Mouse (Mus musculus) left cerebral cortex, adult 9 months (tissue): ENCODE measurements around the gene Prss34.
A peak's percentile ranks its signal among the peaks of the same experiment; 100 is the strongest.

Experiments
- DNase-seq, 2 experiments: peaks; one replicate each; pipeline ENCODE4 v3.0.0; 2022; ENCODE audit warnings: low spot score in 2 of 2

Prss34 gene

DNA sequence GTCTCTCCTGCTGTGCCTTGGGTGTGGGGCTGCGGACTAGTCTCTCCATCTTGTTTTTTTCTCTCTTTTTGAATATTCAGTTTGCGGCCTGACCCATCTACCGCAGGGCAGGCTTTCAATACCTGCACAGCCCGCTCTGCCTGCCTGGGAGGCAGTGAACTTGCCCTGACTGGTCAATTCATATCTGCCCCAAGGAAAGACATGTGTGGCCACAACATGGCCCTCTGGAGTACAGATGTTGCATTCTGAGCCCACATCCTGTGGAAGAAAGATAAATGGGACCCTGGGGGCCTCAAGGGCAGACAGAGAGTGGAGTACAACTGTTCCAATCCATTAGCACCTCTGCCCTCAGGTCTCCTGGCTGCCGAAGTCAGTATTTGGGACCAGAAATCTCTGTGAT lies at the start of gene Prss34:
TSS of gene Prss34 (plus strand) at position 301 of the 400 bp plus-strand sequence.
- DNase-seq = no peak

DNA sequence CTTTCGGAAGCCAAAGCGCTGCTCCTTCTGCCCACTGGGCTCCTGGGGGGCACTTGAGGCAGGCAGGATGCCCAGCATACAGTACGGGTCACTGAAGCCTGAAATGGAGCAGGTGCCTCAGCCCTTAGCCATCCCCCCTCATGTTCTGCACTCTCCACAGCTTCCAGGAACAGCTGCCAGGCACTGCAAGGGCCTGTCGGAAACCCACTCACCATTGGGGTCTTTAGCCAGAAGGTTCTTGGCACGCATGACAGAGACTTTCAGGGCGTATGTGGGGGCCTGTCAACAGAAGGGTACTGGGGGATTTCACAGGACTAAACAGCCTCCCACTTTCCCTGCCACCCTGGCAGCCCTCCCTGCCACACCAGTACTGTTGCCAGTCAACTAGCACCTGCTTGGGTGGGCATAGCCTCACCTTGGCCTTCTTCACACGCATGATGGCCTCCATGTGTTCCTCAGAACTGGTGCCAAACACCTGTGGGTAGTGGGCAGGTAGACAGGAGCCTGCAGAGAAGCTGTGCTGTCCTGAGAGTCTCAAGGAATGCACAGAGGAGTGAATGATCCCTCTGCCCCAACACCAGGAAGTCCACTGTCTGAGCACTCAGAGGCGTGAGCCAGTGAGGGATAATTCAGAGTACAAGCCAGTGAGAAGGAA lies 47.9 kb upstream of the Prss34 start:
- no peak for DNase-seq

DNA sequence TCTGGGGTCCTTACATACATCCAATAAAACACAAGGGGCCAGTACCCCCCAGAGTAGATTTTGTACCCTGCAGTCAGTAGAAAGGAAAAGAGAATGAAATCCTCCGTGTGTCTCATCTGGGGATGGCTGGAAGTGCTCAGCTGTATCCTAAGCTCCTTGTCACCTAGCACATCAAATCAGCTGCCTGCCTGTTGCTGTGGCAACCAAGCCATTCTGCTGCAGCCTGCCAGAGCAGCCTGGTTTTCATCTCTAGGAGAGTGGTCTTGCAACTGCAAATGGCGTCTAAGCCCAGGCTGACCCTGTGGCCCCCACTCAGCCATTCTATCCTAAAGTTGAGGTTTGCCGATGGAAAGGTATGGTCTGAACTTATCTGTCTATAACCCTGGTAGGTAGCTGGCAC lies 45.6 kb upstream of the Prss34 start:
- no peak for DNase-seq

DNA sequence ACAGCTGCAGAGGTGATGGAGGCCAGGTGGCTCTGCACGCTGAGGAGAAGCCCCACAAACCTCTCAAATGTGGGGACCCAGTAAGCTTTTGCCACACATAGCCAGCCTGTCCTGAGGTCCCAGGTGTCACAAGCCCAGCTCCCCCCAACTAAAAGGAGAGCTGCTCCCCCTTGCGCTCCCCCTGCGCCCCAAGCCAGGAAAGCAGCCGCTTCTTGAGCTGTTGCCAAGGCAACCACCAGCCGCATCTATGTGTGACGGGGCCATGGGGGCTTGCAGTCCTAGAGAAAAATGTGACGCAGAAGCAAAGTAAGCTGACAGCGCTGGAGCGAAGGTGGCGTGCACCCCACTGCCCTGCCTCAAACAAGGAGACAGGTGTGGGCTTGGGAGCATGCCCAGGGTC lies 44.4 kb upstream of the Prss34 start:
- DNase-seq = peak in 1 of 2 experiments; percentile 31

DNA sequence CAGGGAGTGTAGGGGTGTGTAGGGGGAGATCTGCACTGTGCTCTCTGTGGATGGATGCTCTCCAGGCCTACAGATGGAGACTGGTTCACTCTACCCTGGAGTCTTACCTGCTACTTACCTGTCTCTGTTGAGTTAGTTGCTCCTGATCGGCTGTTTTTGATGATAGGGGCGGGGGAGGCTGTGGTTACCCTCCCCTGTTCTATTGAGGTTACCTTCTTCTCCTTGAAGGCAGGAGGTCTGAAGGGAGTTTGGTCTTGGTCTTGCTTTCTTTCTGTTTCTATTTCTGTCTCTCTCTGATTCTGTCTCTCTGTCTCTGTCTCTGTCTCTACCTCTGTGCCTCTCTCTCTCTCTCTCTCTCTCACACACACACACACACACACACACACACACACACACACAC lies 43.1 kb upstream of the Prss34 start:
- DNase-seq = no peak

DNA sequence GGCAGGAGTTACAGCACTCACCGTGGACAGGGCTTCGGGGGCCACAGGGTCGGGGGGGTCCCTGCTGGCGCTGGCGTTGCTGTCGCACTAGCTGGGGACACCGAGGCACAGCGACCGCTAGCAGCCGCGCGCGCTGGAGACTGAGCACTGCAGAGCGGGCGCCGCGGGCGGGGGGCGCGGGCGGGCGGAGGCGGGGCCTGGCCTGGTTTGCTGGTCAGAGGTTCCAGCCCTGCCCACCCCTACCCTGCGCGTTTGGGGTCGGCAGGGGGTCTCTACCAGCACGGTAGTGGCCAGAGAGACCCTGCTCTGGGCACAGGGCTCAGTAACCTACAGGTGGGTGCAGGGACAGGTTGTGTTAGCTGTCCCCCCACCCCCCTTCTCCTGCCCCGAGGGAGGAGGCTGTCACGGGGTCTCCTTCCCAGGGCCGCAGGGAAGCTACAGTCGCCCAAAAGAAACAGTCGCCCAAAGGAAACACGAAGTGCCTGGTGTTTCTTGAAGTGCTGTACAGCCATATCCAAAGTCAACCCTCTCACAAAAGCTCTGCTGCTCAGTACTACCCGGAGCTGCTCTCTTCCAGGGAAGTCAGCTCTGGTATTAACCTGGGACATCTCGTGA lies 41.9 kb upstream of the Prss34 start, which contains the start of gene Baiap3:
TSS of gene Baiap3 (minus strand) at position 225 of the 615 bp plus-strand sequence.
- no peak for DNase-seq

DNA sequence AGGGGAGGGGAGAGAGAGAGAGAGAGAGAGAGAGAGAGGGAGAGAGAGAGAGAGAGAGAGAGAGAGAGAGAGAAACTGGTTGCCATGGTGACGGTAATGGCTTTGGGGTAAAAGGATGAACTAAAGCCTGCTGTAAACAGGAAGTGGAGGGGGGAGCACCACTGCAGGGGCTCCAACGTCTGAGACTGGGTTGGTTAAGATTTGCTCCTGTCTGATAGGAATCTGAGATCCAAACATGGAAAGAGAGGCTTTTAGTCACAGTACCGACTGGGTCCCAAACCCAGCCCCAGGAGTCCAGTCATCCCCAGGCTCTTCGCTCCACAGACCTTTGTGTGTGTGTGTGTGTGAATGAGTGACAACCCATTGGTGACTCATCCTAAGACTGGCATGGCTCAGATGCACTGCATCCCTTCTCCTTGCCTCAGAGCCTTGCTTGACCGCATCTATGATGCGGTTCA lies 40.4 kb upstream of the Prss34 start:
- DNase-seq = no peak

DNA sequence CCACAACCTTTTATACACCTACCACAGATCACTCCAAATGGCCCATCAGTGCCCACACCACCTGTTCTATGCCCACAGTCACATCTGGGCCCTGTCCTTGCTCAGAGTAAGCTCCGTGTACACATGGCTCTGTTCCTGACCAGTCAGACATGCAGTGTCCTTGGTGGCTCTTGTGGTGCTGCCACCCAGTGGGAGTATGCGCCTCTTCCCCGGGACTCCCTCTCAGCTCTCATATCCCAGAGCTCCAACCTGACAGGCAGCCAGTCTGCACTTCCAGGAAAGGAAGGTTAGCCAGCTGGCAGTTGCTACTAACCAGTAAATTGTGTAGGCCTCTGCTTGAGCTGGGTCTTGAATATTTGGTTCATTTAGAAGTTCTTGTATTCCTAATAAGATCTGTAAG lies 33.7 kb upstream of the Prss34 start:
- DNase-seq = peak in 1 of 2 experiments; percentile 34

DNA sequence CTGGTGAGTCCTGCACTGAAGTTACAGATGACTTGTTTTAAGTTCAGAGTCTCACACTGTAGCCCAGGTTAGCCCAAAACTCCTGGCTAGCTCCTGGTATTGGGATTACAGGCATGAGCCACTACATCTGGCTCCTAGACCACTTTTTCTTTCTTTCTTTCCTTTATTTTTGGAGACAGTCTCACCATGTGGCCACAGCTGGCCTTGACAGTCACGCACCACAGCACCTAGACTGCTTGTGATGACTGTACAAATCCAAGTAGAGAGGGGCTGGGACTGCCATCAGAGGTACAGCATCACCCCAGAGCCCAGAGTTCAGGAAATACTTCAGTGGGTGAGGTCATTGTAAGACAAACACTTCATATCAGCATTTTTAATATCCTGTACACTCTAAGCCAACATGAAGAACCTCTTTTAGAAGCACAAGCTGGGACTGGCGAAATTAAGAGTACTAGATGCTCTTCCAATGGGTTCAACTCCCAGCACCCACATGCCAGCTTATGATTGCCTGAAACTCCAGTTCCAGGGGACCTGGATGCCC lies 27.3 kb upstream of the Prss34 start:
- DNase-seq = no peak

DNA sequence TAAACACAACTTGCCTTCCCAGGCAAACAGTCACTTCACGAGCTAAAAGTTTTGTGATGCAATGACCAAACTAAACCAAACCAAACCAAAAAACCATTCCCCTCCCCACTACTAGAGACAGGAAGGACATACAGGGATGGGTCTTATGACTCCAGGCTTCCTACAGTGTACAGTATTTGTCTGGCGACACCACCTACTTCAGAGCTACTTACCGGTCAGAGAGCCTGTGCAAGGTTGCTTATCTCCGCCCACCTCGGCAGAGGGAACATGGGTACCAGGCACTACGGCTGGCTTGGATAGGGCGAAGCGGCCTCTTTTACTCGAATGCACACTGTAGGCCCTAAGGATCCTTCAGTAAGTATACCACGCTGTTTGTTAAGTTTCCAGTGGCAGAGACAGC lies 25.9 kb upstream of the Prss34 start:
- DNase-seq = no peak

DNA sequence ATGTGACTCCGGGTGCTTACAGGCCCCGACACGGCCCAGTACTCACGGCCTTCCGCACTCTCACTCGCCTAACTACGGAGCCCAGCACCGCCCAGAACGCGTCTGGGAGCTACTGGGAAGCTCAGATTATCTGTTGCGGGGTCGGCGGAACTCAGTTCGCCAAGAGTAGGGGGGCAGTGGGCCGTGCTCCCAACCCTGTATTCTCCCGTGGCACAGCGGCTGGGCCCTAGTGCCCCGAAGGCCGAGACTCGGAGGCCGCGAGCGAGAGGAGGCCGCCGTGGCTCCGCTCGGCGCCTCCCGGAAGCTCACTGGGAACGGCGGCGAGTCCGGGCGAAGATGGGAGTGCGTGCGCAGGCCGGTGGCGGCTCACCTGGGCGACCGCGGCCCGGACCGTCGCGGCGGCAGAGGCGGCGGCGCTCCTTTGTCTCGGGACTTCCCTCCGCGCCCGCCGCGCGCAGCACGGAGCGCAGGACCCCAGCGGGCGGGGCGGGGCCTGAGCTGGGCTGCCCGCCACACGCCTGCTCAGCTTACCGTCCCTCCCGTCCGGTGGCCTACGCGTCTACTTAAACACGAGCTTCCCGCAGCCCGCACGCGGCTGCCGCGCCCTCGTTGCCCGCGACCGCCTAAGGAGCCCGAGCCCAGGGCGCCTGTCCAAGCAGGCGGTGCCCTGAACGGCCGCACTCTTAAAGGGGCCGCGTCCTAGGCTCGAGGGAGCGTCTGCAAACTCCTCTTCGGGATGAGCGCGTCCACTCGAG lies 25.1 kb upstream of the Prss34 start:
- peak; percentile 33 to 79 for DNase-seq

DNA sequence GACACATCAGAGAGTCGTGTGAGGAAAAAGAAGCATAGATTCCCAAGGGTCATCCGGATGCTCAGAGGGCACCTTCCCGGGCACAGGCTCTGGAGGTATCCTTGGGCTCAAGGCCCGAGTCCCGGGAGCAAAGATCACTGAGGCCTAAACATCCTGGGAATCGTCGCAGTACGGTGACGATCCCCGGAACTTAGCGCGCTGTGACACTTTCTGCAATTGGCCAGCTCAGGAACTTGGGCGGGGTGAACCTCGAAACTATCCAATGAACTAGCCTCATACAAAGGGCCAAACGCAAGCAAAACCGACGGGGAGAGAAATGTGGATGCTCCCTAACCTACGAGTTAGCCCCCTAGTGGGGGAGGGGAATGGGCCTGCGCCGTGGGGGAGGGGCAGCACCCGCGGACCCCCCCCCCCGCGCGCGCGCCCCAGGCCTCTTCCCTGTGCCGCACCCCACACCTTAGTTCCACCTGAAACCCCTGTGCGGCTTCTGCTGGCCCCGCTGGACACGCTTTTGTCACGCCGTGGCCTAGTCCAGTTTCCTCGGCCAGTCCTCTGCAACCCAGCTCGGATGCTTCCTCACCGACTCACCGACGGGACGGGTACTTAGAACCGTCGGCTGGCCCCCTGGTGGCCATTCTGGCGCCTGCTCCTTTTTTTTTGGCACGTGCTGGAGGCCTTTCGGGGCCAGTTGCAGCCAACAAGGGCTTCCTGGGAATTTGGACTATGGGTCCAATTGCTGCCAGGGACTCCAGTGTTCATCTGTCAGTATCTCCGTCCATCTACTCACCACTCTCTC lies 24.3 kb upstream of the Prss34 start:
- peak; percentile 86 to 99 for DNase-seq

DNA sequence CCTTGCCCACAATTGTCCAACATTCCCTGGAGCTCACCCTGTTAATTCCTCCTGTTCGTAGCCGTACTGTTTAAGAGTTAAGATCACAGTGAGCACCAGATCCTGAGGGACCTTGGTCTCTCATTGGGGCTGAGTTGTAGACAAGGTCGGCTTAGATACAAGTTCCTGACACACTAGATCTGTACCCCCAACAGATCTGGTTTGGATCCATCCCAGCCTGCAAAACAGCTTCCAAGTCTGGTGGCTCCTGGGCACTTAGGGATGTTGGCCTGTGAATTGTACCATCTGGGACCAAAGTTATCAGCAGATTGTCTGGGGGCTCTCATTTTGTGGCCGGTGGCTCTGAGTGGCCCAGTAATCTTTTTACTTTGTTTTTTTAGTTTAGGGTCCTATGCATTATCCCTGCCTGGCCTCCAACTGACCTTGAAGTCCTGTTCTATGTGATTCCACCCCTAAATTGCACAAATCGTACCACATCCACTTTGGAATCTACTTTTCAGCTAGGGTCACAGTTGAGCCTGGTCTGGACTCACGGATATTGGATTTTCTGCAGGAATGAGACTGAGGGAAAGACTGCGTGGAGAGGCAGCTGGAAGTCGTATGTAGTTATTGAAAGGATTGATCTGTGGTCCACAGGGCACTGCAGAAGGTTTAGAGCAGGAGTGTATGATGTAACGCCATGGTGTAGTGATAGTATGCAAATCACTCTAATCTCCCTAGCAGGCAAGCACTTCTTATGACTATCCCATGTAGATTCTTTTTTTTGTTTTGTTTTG lies 23.4 kb upstream of the Prss34 start, which contains the start of gene Ube2i:
TSS of gene Ube2i (minus strand) at position 52 of the 776 bp plus-strand sequence.
- no peak for DNase-seq

DNA sequence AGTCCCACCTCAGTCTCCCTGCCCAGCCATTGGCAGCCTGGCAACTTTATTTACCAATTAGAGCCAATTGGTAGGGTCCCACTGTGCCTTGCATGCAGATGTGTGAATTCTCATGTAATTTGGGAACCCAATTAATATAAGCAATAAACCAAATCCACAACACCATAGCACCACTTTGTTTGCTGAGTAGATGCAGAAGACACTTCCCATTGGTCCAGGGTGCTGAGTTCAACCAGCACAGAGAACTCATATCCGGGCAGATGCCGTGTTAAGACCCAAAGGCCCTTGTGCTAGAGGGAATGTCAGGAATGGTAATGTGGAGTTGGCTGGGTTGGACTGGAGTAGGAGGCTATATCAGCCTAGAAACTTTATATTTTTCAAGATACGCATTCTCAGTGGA lies 22.4 kb upstream of the Prss34 start:
- DNase-seq = no peak

DNA sequence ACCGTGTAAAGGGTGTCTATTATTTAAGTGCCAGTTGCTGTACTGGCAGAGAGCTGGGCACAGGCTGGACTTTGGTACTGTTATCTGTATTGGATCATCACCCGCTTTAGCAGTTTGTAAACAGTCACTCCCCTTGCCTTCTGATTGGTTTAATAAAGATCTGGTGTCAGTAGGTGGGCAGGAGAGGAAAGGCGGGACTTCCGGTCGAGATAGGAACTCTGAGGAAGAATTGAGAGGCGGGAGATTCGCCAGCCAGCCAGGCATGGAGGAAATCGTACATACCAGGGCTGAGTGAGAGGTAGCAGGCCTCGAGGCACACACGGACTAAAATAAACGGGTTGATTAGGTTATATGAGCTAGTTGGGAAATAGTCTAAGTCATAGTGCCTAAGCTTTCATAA lies 16.1 kb upstream of the Prss34 start:
- DNase-seq = peak in 1 of 2 experiments; percentile 26

DNA sequence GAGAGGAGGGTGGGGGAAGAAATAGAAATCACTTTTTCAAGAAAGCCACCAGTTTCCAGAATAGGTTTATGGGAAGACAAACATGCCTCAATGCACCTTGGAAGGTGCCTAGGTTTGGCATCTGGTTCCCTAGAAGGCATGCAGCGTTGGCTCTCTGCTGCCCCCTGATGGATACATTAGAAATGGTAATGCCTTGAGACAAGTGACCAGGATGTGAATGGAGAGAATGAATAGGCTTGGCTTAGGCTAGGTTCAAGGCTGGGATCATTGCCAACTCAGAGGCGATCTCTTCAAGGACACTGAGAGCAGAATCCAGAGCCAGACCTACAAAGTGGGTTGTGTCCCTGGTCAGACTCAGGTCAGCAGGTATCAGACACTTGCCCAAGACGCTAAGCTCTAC lies 13.2 kb upstream of the Prss34 start:
- DNase-seq = peak in 1 of 2 experiments; percentile 66

DNA sequence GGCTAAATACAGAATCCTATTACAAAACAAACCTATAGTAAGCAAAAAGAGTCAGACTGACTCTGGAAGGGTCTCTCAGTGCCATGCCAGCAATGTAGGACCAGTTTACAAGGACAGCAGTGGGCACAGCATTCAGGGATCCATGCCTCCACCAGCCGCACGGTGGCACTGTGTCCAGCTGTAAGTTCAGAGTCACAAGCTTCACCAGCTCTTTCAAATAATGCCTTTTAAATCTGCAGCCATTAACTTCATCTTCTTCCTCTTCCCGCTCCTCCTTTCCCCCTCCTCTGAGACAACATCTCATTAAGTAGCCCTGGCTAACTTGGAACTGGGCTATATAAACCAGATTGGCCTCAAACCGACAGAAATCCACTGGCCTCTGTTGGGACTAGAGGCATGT lies 9.4 kb upstream of the Prss34 start:
- peak in 1 of 2 experiments; percentile 47 for DNase-seq

DNA sequence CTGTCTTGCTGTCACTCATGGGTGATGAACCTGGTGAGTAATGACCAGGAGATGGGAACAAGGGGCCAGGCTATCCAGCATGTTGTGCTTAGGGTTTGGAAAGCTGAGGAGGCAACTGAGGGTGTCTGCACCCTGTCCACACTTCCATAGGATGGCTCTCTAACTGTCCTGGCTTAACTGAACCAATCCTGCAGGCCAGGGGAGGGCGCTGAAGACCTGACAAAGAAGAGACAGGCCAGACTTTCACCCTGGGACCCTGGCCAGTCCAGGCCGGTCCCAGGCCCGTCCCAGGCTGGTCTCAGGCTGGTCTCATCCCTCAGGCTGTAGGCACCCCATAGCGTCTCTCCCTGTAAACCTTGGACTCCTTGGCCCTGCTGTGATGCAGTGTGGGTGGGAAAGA lies 7.8 kb upstream of the Prss34 start:
- no peak for DNase-seq

DNA sequence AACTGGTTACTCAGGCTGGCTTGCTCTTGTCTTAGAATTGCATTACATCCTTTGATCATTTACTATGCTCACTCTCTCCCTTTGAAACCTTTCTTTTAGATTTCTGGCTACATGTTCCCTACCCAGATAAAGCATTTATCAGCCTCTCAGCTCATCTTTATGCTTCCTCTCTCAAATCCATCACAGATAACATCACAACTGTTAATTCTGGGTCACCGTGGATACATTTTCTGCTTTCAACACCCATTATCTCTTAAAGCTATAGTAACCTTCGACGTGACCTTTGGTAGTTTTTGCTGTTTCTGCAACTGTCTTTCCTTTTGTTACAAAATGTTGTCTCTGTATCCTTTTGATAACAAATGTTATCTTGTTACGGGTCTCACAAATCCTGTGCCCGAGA lies 4.7 kb upstream of the Prss34 start:
- DNase-seq = no peak

DNA sequence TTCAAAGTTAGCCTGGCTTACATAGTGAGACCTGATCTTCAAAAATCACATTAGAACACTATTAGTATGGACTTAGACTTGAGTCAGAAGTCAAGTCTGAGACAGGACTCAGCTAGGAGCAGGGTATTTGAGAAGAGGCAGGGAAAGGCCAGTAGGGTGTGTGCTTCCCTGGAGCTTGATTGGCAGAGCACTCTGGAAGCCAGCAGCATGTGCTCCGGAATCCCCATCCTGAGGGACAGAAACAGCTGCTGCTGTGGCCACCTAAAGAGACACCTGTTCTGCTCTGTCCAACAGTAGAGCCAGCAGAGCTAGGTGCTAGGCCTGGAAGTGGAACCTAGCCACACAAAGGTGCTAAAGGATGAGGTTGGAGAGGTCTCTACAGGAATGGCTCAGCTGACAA lies 4.1 kb upstream of the Prss34 start:
- no peak for DNase-seq

DNA sequence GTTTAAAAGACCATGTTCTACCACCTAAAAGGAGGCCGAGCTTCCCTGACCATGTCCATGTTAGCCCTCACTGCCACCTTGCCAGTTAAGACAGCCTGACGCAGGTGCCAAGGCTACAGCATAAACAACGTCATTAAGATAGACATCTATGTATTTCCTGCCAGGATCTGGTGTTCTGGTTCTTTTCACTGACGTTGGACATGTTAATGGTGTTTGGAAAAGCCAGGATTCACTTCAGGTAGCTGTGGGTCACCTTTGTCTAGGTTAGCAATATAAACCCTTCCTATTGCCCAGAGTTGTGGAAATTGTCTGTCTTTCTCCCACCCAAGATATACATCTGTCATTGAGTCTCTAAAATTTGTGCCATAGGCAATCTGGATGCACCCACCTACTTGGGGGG lies 10.2 kb downstream of the Prss34 start, which contains the start of gene Prss28:
TSS of gene Prss28 (plus strand) at position 301 of the 400 bp plus-strand sequence.
- DNase-seq = no peak
